Mouse (Mus musculus) thymus, postnatal 25 days (tissue): ENCODE results near the gene Sat2.
A peak's percentile ranks its signal among the peaks of the same experiment; 100 is the strongest.

Experiments used
- DNase-seq: peaks from one replicate; pipeline ENCODE4 v3.0.0; 2022

The Sat2 gene

GRCm38 (mm10) chr11:69633128-69633866 lies 11.5 kb downstream of the Sat2 start:
- DNase-seq: no peak

- no peak for DNase-seq
These were observed 13.6 kb downstream of the Sat2 start for GRCm38 (mm10) chr11:69635471-69635870.

GRCm38 (mm10) chr11:69645860-69646259 lies 24.0 kb downstream of the Sat2 start:
- DNase-seq: no peak

- no peak for DNase-seq
These were observed 31.6 kb downstream of the Sat2 start for GRCm38 (mm10) chr11:69653399-69653798.

- DNase-seq: no peak
These were observed 32.9 kb downstream of the Sat2 start for GRCm38 (mm10) chr11:69654760-69655159.

GRCm38 (mm10) chr11:69655264-69656064 lies 33.6 kb downstream of the Sat2 start, which contains the start of gene Sox15:
Sox15 (plus strand) TSS chr11:69655314.
- DNase-seq: no peak

- DNase-seq: no peak
These were observed 34.2 kb downstream of the Sat2 start for GRCm38 (mm10) chr11:69656065-69656455.

GRCm38 (mm10) chr11:69656617-69657461 lies 35.0 kb downstream of the Sat2 start:
- peak; percentile 70 for DNase-seq

- no peak for DNase-seq
These were observed 35.6 kb downstream of the Sat2 start for GRCm38 (mm10) chr11:69657462-69657881.

GRCm38 (mm10) chr11:69661221-69661881 lies 39.5 kb downstream of the Sat2 start:
- DNase-seq: no peak

- peak; percentile 94 for DNase-seq
These were observed 40.6 kb downstream of the Sat2 start, which contains the start of gene Mpdu1 for GRCm38 (mm10) chr11:69662213-69662966. Mpdu1 (minus strand) TSS chr11:69662642.

- no peak for DNase-seq
These were observed 41.3 kb downstream of the Sat2 start for GRCm38 (mm10) chr11:69662967-69663671.

- no peak for DNase-seq
These were observed 42.0 kb downstream of the Sat2 start for GRCm38 (mm10) chr11:69663795-69664194.

GRCm38 (mm10) chr11:69664841-69665240 lies 43.0 kb downstream of the Sat2 start:
- no peak for DNase-seq

- DNase-seq: no peak
These were observed 43.7 kb downstream of the Sat2 start for GRCm38 (mm10) chr11:69665457-69665960.

- DNase-seq: no peak
These were observed 44.3 kb downstream of the Sat2 start, which contains the start of gene Cd68 for GRCm38 (mm10) chr11:69665961-69666664. Cd68 (minus strand) TSS chr11:69666153.

- DNase-seq: no peak
These were observed 44.8 kb downstream of the Sat2 start for GRCm38 (mm10) chr11:69666665-69667005.

- peak; percentile 96 for DNase-seq
These were observed 49.2 kb downstream of the Sat2 start for GRCm38 (mm10) chr11:69670786-69671725.

GRCm38 (mm10) chr11:69671726-69672124 lies 49.9 kb downstream of the Sat2 start:
- no peak for DNase-seq
